Mouse (Mus musculus): ENCODE measurements around the gene Unc45b. TPM values are rescaled to one million over a fixed set of nuclear protein-coding genes. Genes with fewer than 3 reads are reported as not detected.
A peak's percentile ranks its signal among the peaks of the same experiment; 100 is the strongest.
"Not testable (repeated sequence)": the region's sequence is repeated elsewhere in the genome, so short reads cannot be mapped to it uniquely, and the experiment has no call there.

Unc45b gene
- polyA plus RNA-seq, 1 experiment from 2014 or later = 7.5 TPM

- DNase-seq (ENCODE audit: low spot score) = peak; percentile 64
- H3K9me3 ChIP-seq (ENCODE audit: control insufficient read depth, low read length); H3K27ac ChIP-seq (ENCODE audit: low read depth, low read length); H3K36me3 ChIP-seq (ENCODE audit: control insufficient read depth, insufficient read depth, low read length); H3K27me3 ChIP-seq (ENCODE audit: control insufficient read depth, insufficient read depth, low read length); ATAC-seq (ENCODE audit: insufficient read depth, low FRiP score, low TSS enrichment); H3K4me1 ChIP-seq (ENCODE audit: control insufficient read depth, insufficient read depth, low read length): not testable (repeated sequence)
- peak overlapping the region; percentile 36; the same call in 1 of the 2 replicates for H3K9ac ChIP-seq (ENCODE audit: low read length)
- WGBS = 17% methylated on average over 19 of the region's 19 CpGs
- H3K4me3 ChIP-seq (ENCODE audit: low read depth, low read length) = peak overlapping the region; percentile 19
- H3K4me2 ChIP-seq (ENCODE audit: low read depth) = peak overlapping the region; percentile 50
Measured at GRCm38 (mm10) chr11:82990612-82991385, 80.4 kb downstream of the Unc45b start.

DNA sequence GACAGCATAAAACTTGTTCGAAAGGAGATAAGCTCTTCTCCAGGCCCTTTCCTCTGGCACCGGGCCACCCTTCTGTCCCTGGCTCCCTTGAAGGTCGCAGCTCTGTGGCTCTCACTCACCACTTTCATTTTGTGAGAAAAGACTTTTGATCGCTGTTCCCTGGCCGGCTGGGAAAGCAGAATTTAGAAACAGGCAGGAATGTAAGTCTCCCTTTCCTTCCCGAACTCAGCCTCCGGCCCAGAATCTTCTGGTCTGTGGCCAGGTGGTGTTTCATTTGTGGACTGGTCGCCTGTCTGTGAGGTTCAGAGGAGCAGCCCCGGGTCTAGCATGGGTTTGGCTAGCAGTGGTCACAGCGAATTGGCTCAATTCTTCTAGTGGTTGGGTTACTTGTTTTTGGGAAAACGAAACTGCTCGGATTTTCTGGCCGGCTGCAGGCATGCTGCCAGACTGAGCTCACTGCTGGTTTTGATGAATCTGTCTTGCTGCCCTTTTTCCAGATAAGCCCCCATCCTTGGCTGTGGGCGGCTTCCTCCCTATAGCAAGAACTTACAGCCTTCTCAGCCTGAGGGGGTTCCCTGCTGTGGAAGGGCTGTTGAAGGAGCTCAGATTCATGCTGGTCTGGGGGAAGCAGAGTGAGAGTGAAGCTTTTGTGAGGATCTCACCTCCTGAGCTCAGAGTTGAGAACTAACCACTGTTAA is 81.3 kb downstream of the Unc45b start, which contains the start of gene Slfn9:
Gene Slfn9 (minus strand): TSS at position 362 of the 698 bp plus-strand sequence.
- H3K9me3 ChIP-seq (ENCODE audit: control insufficient read depth, low read length) = no peaks in the 10 kb centered on the region
- peak within 1 kb of the TSS; percentile 36; the same call in 1 of the 2 replicates for H3K9ac ChIP-seq (ENCODE audit: low read length)
- peak within 1 kb of the TSS; percentile 19 for H3K4me3 ChIP-seq (ENCODE audit: low read depth, low read length)
- no peaks in the 10 kb centered on the region for H3K27me3 ChIP-seq (ENCODE audit: control insufficient read depth, insufficient read depth, low read length)
- ATAC-seq (ENCODE audit: insufficient read depth, low FRiP score, low TSS enrichment) (no peak), DNase-seq (ENCODE audit: low spot score) (peak; percentile 32)
- 8% methylated on average over 14 of the region's 14 CpGs for WGBS
- H3K36me3 ChIP-seq (ENCODE audit: control insufficient read depth, insufficient read depth, low read length) = no peaks in the 10 kb centered on the region
- no peak within 1 kb of the TSS for H3K27ac ChIP-seq (ENCODE audit: low read depth, low read length)
- peaks cover 6% of the 10 kb centered on the region; the same call in 1 of the 2 replicates for H3K4me1 ChIP-seq (ENCODE audit: control insufficient read depth, insufficient read depth, low read length)
- H3K4me2 ChIP-seq (ENCODE audit: low read depth) = peak within 1 kb of the TSS; percentile 50

Small RNAs within 50 kb of the gene (microRNA-seq; reads per million reads assigned to microRNA genes)
- not detected for gene Mir7679

Other genes starting within 250 kb of the Unc45b start
- gene Cct6b, start 146.2 kb upstream of the Unc45b start, polyA plus RNA-seq (2014; fragmentation: Nextera tagmentation; extraction: Ambion mirVana) = 0.29 and 0.39 TPM in 2 replicates
- gene Zfp830, start 146.2 kb upstream of the Unc45b start, polyA plus RNA-seq (2014; fragmentation: Nextera tagmentation; extraction: Ambion mirVana) = 34.7 and 38.2 TPM in 2 replicates
- gene Lig3, start 129.4 kb upstream of the Unc45b start, polyA plus RNA-seq (2014; fragmentation: Nextera tagmentation; extraction: Ambion mirVana) = 50.4 and 52.9 TPM in 2 replicates
- 10.2 and 11.9 TPM in 2 replicates for gene Rffl, start 39.3 kb upstream of the Unc45b start, polyA plus RNA-seq (2014; fragmentation: Nextera tagmentation; extraction: Ambion mirVana)
- gene Rad51d, start 19.9 kb upstream of the Unc45b start, polyA plus RNA-seq (2014; fragmentation: Nextera tagmentation; extraction: Ambion mirVana) = 14.8 and 17.9 TPM in 2 replicates
- gene Fndc8, start 18.4 kb upstream of the Unc45b start, polyA plus RNA-seq (2014; fragmentation: Nextera tagmentation; extraction: Ambion mirVana) = 0.13 and 0.39 TPM in 2 replicates
- 28.8 and 29.9 TPM in 2 replicates for gene Nle1, start 2.1 kb upstream of the Unc45b start, polyA plus RNA-seq (2014; fragmentation: Nextera tagmentation; extraction: Ambion mirVana)
- 0.74 and 0.86 TPM in 2 replicates for gene Slfn5, start 40.8 kb downstream of the Unc45b start, polyA plus RNA-seq (2014; fragmentation: Nextera tagmentation; extraction: Ambion mirVana)
- 7.2 and 9.8 TPM in 2 replicates for gene Slfn9, start 81.3 kb downstream of the Unc45b start, polyA plus RNA-seq (2014; fragmentation: Nextera tagmentation; extraction: Ambion mirVana)
- gene Slfn8, start 110.3 kb downstream of the Unc45b start, polyA plus RNA-seq (2014; fragmentation: Nextera tagmentation; extraction: Ambion mirVana) = 0.14 and 0.19 TPM in 2 replicates
- gene Slfn2, start 154.6 kb downstream of the Unc45b start, polyA plus RNA-seq (2014; fragmentation: Nextera tagmentation; extraction: Ambion mirVana) = 1.4 and 1.5 TPM in 2 replicates
- gene Slfn1, start 206.3 kb downstream of the Unc45b start, polyA plus RNA-seq (2014; fragmentation: Nextera tagmentation; extraction: Ambion mirVana) = not detected in 2 replicates

All from neural tube, embryonic 11.5 days (tissue).